Mouse (Mus musculus) retina, postnatal 1 day (tissue): ENCODE measurements around the gene Amz1.

Experiments used
- DNase-seq: peaks from one replicate; pipeline ENCODE4 v3.0.0-alpha.2; 2012

Amz1 gene

GRCm38 (mm10) chr5:140726062-140726839 is 2.3 kb downstream of the Amz1 start:
- DNase-seq = no peak

GRCm38 (mm10) chr5:140726946-140727740 is 3.2 kb downstream of the Amz1 start:
- no peak for DNase-seq

- DNase-seq = no peak
Measured at GRCm38 (mm10) chr5:140731040-140731797, 7.3 kb downstream of the Amz1 start.

- DNase-seq = no peak
Measured at GRCm38 (mm10) chr5:140732195-140732594, 8.3 kb downstream of the Amz1 start.

GRCm38 (mm10) chr5:140733336-140733735 is 9.4 kb downstream of the Amz1 start:
- DNase-seq = no peak

- DNase-seq = peak; percentile 53
Measured at GRCm38 (mm10) chr5:140735297-140735696, 11.4 kb downstream of the Amz1 start.

GRCm38 (mm10) chr5:140736166-140736565 is 12.2 kb downstream of the Amz1 start:
- DNase-seq = no peak

GRCm38 (mm10) chr5:140739813-140740212 is 15.9 kb downstream of the Amz1 start:
- DNase-seq = no peak

GRCm38 (mm10) chr5:140741040-140741439 is 17.1 kb downstream of the Amz1 start:
- no peak for DNase-seq

GRCm38 (mm10) chr5:140741877-140742276 is 17.9 kb downstream of the Amz1 start:
- peak; percentile 59 for DNase-seq

- DNase-seq = peak; percentile 26
Measured at GRCm38 (mm10) chr5:140743706-140744131, 19.8 kb downstream of the Amz1 start.

GRCm38 (mm10) chr5:140748425-140748824 is 24.5 kb downstream of the Amz1 start:
- no peak for DNase-seq

GRCm38 (mm10) chr5:140749062-140749875 is 25.3 kb downstream of the Amz1 start:
- DNase-seq = peak; percentile 88

GRCm38 (mm10) chr5:140750925-140751324 is 27.0 kb downstream of the Amz1 start:
- peak; percentile 37 for DNase-seq

GRCm38 (mm10) chr5:140752041-140752440 is 28.1 kb downstream of the Amz1 start:
- DNase-seq = no peak

GRCm38 (mm10) chr5:140752639-140753038 is 28.7 kb downstream of the Amz1 start:
- DNase-seq = peak; percentile 24

GRCm38 (mm10) chr5:140753223-140753622 is 29.3 kb downstream of the Amz1 start:
- DNase-seq = peak; percentile 23

GRCm38 (mm10) chr5:140758864-140759263 is 34.9 kb downstream of the Amz1 start:
- DNase-seq = no peak

GRCm38 (mm10) chr5:140762540-140762939 is 38.6 kb downstream of the Amz1 start:
- DNase-seq = no peak

- no peak for DNase-seq
Measured at GRCm38 (mm10) chr5:140764921-140765613, 41.1 kb downstream of the Amz1 start.

GRCm38 (mm10) chr5:140766566-140766965 is 42.6 kb downstream of the Amz1 start:
- DNase-seq = no peak

GRCm38 (mm10) chr5:140767704-140768141 is 43.8 kb downstream of the Amz1 start:
- DNase-seq = peak; percentile 99
